Mouse (Mus musculus): ENCODE measurements at regions not wholly inside any gene's neighbourhood (a gene's known extent, or its start where the extent isn't known, plus 50 kb on each side); places are given as distances from the start of the nearest gene placed in this dataset.
"Not testable (repeated sequence)": the region's sequence is repeated elsewhere in the genome, so short reads cannot be mapped to it uniquely, and the experiment has no call there.

GRCm38 (mm10) chr17:47271979-47272677, 96.6 kb upstream of the Mrps10 start:
- no peak for DNase-seq (ENCODE audit: low spot score)

GRCm38 (mm10) chr17:47269053-47269891, 99.4 kb upstream of the Mrps10 start:
- no peak for DNase-seq (ENCODE audit: low spot score)

GRCm38 (mm10) chr17:47267843-47268242, 100.8 kb upstream of the Mrps10 start:
- no peak for DNase-seq (ENCODE audit: low spot score)

- DNase-seq (ENCODE audit: low spot score) = no peak
Measured at GRCm38 (mm10) chr17:47267076-47267475, 101.6 kb upstream of the Mrps10 start.

- DNase-seq (ENCODE audit: low spot score) = no peak
Measured at GRCm38 (mm10) chr17:47266335-47266734, 102.4 kb upstream of the Mrps10 start.

- DNase-seq (ENCODE audit: low spot score) = no peak
Measured at GRCm38 (mm10) chr17:47262986-47263385, 105.7 kb upstream of the Mrps10 start.

GRCm38 (mm10) chr17:47262141-47262540, 106.5 kb upstream of the Mrps10 start:
- DNase-seq (ENCODE audit: low spot score) = no peak

GRCm38 (mm10) chr17:47260976-47261375, 107.7 kb upstream of the Mrps10 start:
- DNase-seq (ENCODE audit: low spot score) = no peak

- DNase-seq (ENCODE audit: low spot score) = no peak
Measured at GRCm38 (mm10) chr17:47258296-47258695, 110.4 kb upstream of the Mrps10 start.

- DNase-seq (ENCODE audit: low spot score) = no peak
Measured at GRCm38 (mm10) chr17:47255209-47255608, 113.5 kb upstream of the Mrps10 start.

- no peak for DNase-seq (ENCODE audit: low spot score)
Measured at GRCm38 (mm10) chr17:47254026-47254425, 114.7 kb upstream of the Mrps10 start.

GRCm38 (mm10) chr17:47250001-47250400, 118.7 kb upstream of the Mrps10 start:
- DNase-seq (ENCODE audit: low spot score) = no peak

GRCm38 (mm10) chr17:47249176-47249575, 119.5 kb upstream of the Mrps10 start:
- no peak for DNase-seq (ENCODE audit: low spot score)

- DNase-seq (ENCODE audit: low spot score) = no peak
Measured at GRCm38 (mm10) chr17:47248053-47248452, 120.6 kb upstream of the Mrps10 start.

- DNase-seq (ENCODE audit: low spot score) = no peak
Measured at GRCm38 (mm10) chr17:47247516-47247915, 121.2 kb upstream of the Mrps10 start.

GRCm38 (mm10) chr17:47246605-47247004, 122.1 kb upstream of the Mrps10 start:
- no peak for DNase-seq (ENCODE audit: low spot score)

- DNase-seq (ENCODE audit: low spot score) = no peak
Measured at GRCm38 (mm10) chr17:47245635-47246034, 123.1 kb upstream of the Mrps10 start.

- DNase-seq (ENCODE audit: low spot score) = no peak
Measured at GRCm38 (mm10) chr17:47239086-47239485, 129.6 kb upstream of the Mrps10 start.

GRCm38 (mm10) chr17:47237881-47238280, 130.8 kb upstream of the Mrps10 start:
- not testable (repeated sequence) for DNase-seq (ENCODE audit: low spot score)

GRCm38 (mm10) chr17:47234343-47234742, 134.3 kb upstream of the Mrps10 start:
- no peak for DNase-seq (ENCODE audit: low spot score)

- no peak for DNase-seq (ENCODE audit: low spot score)
Measured at GRCm38 (mm10) chr17:47233003-47233678, 135.5 kb upstream of the Mrps10 start.

GRCm38 (mm10) chr17:47230715-47231114, 138.0 kb upstream of the Mrps10 start:
- no peak for DNase-seq (ENCODE audit: low spot score)

- DNase-seq (ENCODE audit: low spot score) = no peak
Measured at GRCm38 (mm10) chr17:47226391-47226790, 142.3 kb upstream of the Mrps10 start.
